Mouse (Mus musculus) liver, embryonic 11.5 days (tissue): ENCODE results near the gene Msmp. TPM values are rescaled to one million over a fixed set of nuclear protein-coding genes. Genes with fewer than 3 reads are reported as not detected.
A peak's percentile ranks its signal among the peaks of the same experiment; 100 is the strongest.

Source experiments
- ATAC-seq: fragments of 200-750 bp; cut with Nextera tagmentation; replicated peaks from 2 replicates; pipeline ENCODE4 v1.8.0; 2017; ENCODE audit warnings: moderate number of reproducible peaks, mild to moderate bottlenecking, moderate TSS enrichment, moderate library complexity; ENCODE audit not compliant: low FRiP score
- DNase-seq: peaks from one replicate; pipeline ENCODE4 v3.0.0-alpha.2; 2017; ENCODE audit warnings: low spot score
- H3K27ac ChIP-seq: fragments of 300-500 bp; sonication (generic); 2 replicates; pipeline ENCODE4 v1.5.1; 2014; ENCODE audit warnings: mild to moderate bottlenecking, low read depth, low read length, control low read depth
- H3K27me3 ChIP-seq: fragments of 300-500 bp; sonication (generic); replicated peaks from 2 replicates; pipeline ENCODE4 v1.6.1; 2014; ENCODE audit warnings: low read length, mixed read lengths; ENCODE audit not compliant: control insufficient read depth, insufficient read depth
- H3K36me3 ChIP-seq: fragments of 300-500 bp; sonication (generic); 2 replicates; pipeline ENCODE4 v1.6.1; 2014; ENCODE audit warnings: mild to moderate bottlenecking, low read length, moderate library complexity, mixed read lengths; ENCODE audit not compliant: control insufficient read depth, insufficient read depth
- H3K4me1 ChIP-seq: fragments of 300-500 bp; sonication (generic); replicated peaks from 2 replicates; pipeline ENCODE4 v1.6.1; 2014; ENCODE audit warnings: low read length, mixed read lengths; ENCODE audit not compliant: control insufficient read depth, insufficient read depth
- H3K4me2 ChIP-seq: fragments of 300-500 bp; sonication (generic); 2 replicates; pipeline ENCODE4 v1.6.1; 2014; ENCODE audit warnings: mild to moderate bottlenecking, control low read depth, moderate library complexity
- H3K4me3 ChIP-seq: fragments of 300-500 bp; sonication (generic); 2 replicates; pipeline ENCODE4 v1.5.1; 2014; ENCODE audit warnings: low read depth, low read length, control low read depth
- H3K9ac ChIP-seq: fragments of 300-500 bp; sonication (generic); 2 replicates; pipeline ENCODE4 v1.6.1; 2014; ENCODE audit warnings: low read depth, low read length, control low read depth
- H3K9me3 ChIP-seq: fragments of 300-500 bp; sonication (generic); 2 replicates; pipeline ENCODE4 v1.6.1; 2016; ENCODE audit warnings: low read length, inconsistent platforms, mixed read lengths; ENCODE audit not compliant: control insufficient read depth
- WGBS: fragments of 180-500 bp; shearing (Covaris S2); extraction: QIAGEN DNeasy Blood & Tissue Kit; methylation state at CpG from one replicate; pipeline ENCODE4 v1.1.7; 2014; 5-methylcytosine and 5-hydroxymethylcytosine counted together
- polyA plus RNA-seq: library from polyadenylated mRNA; unstranded; fragments of >200 nt; fragmentation: Nextera tagmentation; extraction: Ambion mirVana; gene quantifications from 2 replicates; pipeline ENCODE4 v1.2.1, GENCODE M21; 2014

Msmp gene
- polyA plus RNA-seq, 1 experiment from 2014 or later = 0.75 TPM

DNA sequence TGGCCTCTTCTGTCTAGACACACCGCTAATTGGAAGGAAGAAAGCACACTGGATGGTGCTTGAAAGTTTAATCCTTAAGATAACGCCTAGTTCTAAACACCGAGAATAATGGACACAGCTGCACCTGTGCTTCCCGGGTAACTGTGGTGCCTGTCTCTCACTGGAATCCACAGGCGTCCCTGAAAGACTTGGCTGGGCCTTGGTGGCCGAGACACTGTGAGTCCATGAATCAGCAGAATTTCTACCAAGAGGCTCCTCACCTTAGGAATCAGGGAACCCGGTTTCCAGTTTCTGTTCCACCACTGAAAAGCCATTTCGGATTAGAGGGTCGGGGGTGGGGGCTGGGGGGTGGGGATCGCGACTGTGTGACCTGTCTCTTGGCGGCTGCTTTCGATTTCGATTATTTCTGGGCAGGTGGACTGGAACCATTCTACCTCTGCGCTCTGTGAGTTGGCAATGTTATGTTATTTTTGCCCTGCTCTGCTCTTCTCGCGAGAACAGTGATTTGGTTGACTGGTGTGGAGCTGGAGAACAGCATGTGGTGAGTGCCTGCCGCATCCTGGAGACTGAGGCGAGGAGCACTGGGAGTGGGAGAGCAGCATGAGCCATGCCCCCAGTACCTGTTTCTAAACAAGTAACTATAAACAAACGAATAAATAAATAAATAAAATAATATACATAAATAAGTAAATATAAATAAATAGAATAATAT lies 45.0 kb upstream of the Msmp start:
- DNase-seq (peak; percentile 31), ATAC-seq (peak; percentile 21; the same call in 1 of the 2 replicates)
- 0 out of 2 replicates have a peak, but pooled peaks cover 8% of the 10 kb centered on the region for H3K4me1 ChIP-seq
- H3K27ac ChIP-seq = no peak overlapping the region
- H3K4me2 ChIP-seq = no peak overlapping the region
- WGBS = 50% methylated on average over 20 of the region's 20 CpGs
- H3K27me3 ChIP-seq = peaks cover 26% of the 10 kb centered on the region
- no peaks in the 10 kb centered on the region for H3K36me3 ChIP-seq
- peaks cover 9% of the 10 kb centered on the region for H3K9me3 ChIP-seq
- no peak overlapping the region for H3K9ac ChIP-seq
- no peak overlapping the region for H3K4me3 ChIP-seq

DNA sequence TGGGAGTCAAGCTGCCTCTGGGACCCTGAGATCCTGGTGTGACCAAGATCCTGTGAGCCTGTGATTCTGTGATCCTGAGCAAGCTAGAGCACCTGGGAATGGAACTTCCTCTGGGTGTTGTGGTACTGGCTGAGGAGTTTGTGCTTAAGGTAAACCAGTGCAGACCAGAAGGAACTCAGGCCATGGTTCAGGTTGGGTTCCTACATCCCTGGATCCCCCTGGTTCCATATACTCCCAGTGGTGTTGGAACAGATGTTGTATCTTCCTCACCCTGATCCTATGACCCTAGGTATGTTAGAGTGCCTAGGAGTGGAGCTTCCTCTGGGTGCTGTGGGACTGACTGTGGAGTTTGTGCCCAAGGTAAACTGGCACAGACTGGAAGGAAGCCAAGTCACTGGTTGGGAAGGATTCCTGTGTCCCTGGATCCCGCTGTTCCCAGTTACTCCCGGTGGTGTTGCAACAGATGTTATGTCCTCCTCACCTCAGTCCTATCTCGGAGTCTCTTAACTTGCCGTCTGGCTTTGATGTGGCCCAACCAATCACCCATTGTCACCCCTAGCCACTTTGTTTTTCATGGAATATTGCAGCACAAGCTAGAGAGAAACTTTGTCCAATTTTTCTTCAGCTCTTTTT lies 36.0 kb upstream of the Msmp start:
- no peak overlapping the region for H3K4me3 ChIP-seq
- 68% methylated on average over 4 of the region's 4 CpGs for WGBS
- ATAC-seq (no peak), DNase-seq (no peak)
- peaks cover 5% of the 10 kb centered on the region for H3K9me3 ChIP-seq
- H3K27ac ChIP-seq = no peak overlapping the region
- 0 out of 2 replicates have a peak, but pooled peaks cover 2% of the 10 kb centered on the region for H3K27me3 ChIP-seq
- no peaks in the 10 kb centered on the region for H3K36me3 ChIP-seq
- H3K9ac ChIP-seq = no peak overlapping the region
- H3K4me1 ChIP-seq = no peaks in the 10 kb centered on the region
- no peak overlapping the region for H3K4me2 ChIP-seq

DNA sequence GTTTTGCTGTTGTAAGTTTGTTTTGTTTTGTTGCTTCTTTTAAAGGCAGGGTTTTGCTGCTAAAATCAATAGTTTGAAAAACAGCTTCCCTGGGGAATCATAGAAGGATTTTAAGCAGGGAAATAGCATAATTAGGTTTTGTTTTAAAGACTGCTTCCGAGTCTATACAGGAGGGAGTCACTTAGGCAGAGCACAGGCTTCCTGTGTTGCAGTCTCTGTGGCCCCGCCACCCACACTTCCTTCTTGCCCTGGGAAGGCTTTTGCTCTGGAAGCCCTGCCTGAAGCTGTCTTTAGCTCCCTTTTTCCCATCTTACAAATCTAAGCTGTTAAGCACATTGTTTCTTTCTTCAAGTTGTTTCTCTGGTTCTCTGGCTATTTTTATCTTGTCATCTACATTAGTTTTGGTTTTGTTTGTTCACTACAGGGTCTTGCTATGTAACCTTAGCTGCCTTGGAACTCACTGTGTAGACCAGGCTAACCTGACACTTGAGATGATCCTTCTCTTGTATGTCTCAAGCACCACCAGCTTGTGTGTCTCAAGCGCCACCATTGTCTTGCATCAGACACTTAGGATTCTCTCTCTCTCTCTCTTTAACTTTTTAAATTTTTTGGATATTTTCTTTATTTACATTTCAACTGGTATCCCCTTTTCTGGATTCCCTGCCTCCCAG lies 28.9 kb upstream of the Msmp start:
- H3K4me3 ChIP-seq = no peak overlapping the region
- ATAC-seq = peak; percentile 87
- H3K27ac ChIP-seq = peak overlapping the region; percentile 74
- peaks cover 4% of the 10 kb centered on the region; the same call in 1 of the 2 replicates for H3K4me1 ChIP-seq
- peak overlapping the region; percentile 48 for H3K4me2 ChIP-seq
- no peaks in the 10 kb centered on the region for H3K36me3 ChIP-seq
- no peaks in the 10 kb centered on the region for H3K9me3 ChIP-seq
- H3K27me3 ChIP-seq = no peaks in the 10 kb centered on the region
- WGBS = 52% methylated on average over 3 of the region's 3 CpGs
- peak overlapping the region; percentile 36; the same call in 1 of the 2 replicates for H3K9ac ChIP-seq
- DNase-seq = no peak

GRCm38 (mm10) chr4:43612534-43612933 lies 28.2 kb upstream of the Msmp start:
- H3K27ac ChIP-seq = peak overlapping the region; percentile 74
- H3K4me1 ChIP-seq = peaks cover 4% of the 10 kb centered on the region; the same call in 1 of the 2 replicates
- H3K9ac ChIP-seq = no peak overlapping the region; the same call in 1 of the 2 replicates
- no peaks in the 10 kb centered on the region for H3K9me3 ChIP-seq
- no peaks in the 10 kb centered on the region for H3K27me3 ChIP-seq
- peak overlapping the region; percentile 48 for H3K4me2 ChIP-seq
- 34% methylated on average over 10 of the region's 10 CpGs for WGBS
- ATAC-seq (peak; percentile 91), DNase-seq (no peak)
- H3K36me3 ChIP-seq = no peaks in the 10 kb centered on the region
- no peak overlapping the region; the same call in 1 of the 2 replicates for H3K4me3 ChIP-seq

GRCm38 (mm10) chr4:43604751-43605685 lies 20.7 kb upstream of the Msmp start:
- Histone ChIP-seq H3K9me3 (no peaks in the 10 kb centered on the region), H3K27ac (peak overlapping the region; percentile 75), H3K36me3 (no peaks in the 10 kb centered on the region), H3K4me1 (peaks cover 22% of the 10 kb centered on the region), H3K9ac (peak overlapping the region; percentile 43; the same call in 1 of the 2 replicates), H3K4me2 (peak overlapping the region; percentile 19), H3K4me3 (no peak overlapping the region), H3K27me3 (no peaks in the 10 kb centered on the region)
- peak; percentile 94 for ATAC-seq
- DNase-seq = no peak
- 45% methylated on average over 9 of the region's 9 CpGs for WGBS

DNA sequence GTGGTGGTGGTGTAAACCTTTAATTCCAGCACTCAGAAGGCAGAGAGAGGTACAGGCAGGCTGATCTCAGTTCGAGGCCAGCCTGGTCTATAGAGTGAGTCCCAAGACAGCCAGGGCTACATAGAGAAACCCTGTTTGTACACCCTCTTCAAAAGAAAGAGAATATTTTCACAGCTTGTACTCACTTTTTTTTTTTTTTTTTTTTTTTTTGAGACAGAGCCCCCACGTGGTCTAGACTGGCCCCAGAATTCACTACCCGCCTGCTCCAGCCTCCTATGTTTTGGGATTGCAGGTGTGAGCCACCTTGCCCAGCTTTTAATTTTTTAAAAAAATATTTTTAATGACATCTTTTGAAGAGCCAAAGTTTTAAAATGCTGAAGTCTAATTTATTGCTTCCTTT lies 19.8 kb upstream of the Msmp start:
- Histone ChIP-seq H3K4me3 (no peak overlapping the region), H3K4me1 (peaks cover 25% of the 10 kb centered on the region), H3K27ac (no peak overlapping the region), H3K9ac (peak overlapping the region; percentile 28; the same call in 1 of the 2 replicates), H3K4me2 (no peak overlapping the region), H3K36me3 (no peaks in the 10 kb centered on the region), H3K9me3 (no peaks in the 10 kb centered on the region), H3K27me3 (no peaks in the 10 kb centered on the region)
- no peak for DNase-seq
- no peak for ATAC-seq
- WGBS = 68% methylated on average over 3 of the region's 3 CpGs

DNA sequence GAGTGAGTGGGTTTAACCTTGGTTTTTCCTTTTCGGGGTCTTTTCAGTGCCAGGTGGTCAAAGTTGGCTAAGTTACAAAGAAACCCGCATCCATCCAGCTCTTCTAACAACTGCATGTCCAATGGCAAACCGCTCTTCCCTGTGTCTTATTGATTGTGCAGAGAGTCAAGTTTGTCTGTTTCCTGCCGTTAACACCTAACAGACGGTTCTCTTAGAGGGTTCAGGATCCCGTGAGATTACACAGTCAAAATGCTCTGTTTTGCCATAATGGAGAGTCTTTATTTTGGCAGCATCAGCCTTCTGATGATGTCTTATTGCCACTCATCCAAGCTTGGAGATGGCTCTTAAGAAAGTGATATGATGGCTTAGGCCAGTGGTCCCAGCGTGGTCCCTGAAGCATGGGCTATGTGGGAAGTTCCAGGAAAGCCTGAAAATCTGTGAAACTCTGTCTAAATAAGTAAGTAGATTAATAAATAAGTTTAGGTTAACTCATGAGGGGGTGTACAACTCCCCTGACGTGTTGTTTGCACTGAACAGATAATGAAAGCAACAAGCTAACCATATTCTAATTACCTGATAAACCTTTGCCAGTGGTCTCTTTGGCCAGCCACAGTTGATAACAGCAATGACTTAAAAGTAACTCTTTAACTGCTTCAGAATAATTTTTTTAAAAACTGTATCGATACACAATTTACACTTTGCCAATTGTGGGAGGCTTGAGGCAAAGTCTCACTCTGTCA lies 16.1 kb upstream of the Msmp start:
- Histone ChIP-seq H3K27ac (peak overlapping the region; percentile 30; the same call in 1 of the 2 replicates), H3K27me3 (no peaks in the 10 kb centered on the region), H3K36me3 (no peaks in the 10 kb centered on the region), H3K4me1 (peaks cover 28% of the 10 kb centered on the region), H3K9ac (no peak overlapping the region), H3K4me3 (no peak overlapping the region), H3K4me2 (peak overlapping the region; percentile 26; the same call in 1 of the 2 replicates), H3K9me3 (no peaks in the 10 kb centered on the region)
- DNase-seq (no peak), ATAC-seq (no peak)
- WGBS = 63% methylated on average over 9 of the region's 9 CpGs
